Mouse (Mus musculus): ENCODE measurements around the gene Serpine1. TPM values are rescaled to one million over a fixed set of nuclear protein-coding genes. Genes with fewer than 3 reads are reported as not detected.

Serpine1 gene
- total RNA-seq, 2 experiments from 2014 or later, result 0.27 to 0.52 TPM

DNA sequence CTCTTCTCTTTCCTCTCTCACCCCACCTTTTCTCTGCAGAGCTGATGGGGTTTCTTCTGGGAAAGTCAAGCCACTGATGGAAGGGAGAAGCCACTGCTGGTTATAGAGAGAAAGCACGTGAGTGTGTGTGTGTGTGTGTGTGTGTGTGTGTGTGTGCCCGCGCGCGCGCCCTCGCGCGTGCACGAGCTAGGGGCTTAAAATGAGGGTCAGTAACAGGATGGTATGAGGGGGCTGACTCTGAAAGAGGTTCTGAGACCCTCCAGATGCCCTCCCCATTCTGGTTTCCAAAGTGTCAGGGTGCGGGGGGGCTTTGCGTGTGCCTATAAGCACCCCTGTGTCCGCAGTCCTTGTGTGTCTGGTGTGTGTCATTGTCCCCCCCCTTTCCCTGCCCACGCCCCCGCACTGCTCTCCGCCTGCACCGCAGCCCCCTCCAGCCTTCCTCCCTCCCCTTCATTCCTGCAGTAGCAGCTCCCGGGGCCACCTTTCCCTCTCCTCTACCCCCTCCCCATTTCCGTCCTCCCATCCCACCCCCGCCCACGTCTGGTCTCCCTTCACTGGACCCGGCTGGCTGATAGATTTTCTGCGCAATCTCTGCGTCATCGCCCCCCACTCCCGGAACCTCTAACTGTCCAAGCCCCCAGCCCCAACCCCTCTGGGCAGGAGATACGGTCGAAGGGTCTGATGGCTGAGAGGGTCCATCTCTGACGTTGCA lies 43.4 kb downstream of the Serpine1 start:
- DNase-seq (ENCODE audit: extremely low spot score in 1 of 2, low spot score in 1 of 2), result no peak

DNA sequence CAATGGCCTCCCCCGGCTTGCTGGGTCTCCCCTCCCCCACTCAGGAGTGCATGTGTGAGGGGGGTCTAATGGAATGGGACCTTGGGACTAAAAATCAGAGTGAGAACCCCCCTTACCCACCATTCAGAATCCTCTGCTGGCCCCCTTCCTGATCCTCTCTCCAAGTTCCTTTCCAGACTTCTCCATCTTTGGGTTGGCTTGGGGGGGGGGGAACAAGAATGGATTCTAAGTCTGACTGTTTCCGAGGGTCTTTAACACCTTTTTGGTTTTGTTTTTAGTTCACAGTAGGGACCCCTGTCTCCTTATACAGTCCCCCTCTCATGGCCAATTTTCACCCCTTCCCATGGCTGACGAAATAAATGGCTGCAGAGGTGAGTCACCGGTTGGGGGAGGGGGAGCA lies 46.0 kb downstream of the Serpine1 start, which contains the start of gene Vgf:
Gene Vgf (plus strand): TSS at position 301 of the 400 bp plus-strand sequence.
- no peak for DNase-seq (ENCODE audit: extremely low spot score in 1 of 2, low spot score in 1 of 2)

DNA sequence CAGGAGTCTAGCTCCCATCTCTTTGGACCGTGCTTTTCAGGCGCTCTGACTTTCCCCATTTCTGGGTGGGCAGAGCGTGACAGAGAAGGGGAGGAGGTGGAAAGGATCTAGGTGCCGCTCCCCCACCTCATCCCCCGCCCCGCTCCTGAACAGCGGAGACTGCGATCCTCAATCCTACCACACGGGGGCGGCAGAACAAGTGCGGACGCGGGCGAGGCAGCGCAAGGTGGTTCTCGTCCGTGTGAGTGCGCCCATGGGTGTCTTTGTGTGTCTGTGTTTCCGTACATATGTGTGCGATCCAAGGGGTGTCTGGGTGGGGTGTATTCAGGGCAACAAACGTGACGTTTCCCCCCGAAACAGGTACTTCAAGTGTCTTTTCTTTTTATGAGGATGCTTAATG lies 46.9 kb downstream of the Serpine1 start:
- peak; percentile 91 to 96 for DNase-seq (ENCODE audit: extremely low spot score in 1 of 2, low spot score in 1 of 2)

DNA sequence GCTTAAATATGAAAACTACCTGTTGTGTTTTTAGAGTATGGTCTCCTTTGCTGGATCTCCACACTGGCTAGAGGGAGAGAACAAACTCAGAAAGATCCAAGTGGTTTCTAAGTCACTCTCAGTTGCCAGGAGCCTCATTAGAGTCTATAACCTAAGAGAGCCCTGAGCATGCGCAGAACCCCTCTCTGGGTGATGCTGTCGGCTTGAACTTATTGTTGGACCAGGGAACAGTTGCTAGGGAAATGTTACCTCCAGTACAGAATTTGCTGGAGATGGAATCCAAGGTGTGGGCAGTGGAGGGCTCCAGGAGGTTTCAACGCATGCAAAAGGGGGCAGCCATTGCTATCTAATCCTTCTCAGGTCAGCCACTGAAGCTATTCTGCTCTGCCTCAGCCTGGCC lies 47.8 kb downstream of the Serpine1 start:
- DNase-seq (ENCODE audit: extremely low spot score in 1 of 2, low spot score in 1 of 2), result no peak

DNA sequence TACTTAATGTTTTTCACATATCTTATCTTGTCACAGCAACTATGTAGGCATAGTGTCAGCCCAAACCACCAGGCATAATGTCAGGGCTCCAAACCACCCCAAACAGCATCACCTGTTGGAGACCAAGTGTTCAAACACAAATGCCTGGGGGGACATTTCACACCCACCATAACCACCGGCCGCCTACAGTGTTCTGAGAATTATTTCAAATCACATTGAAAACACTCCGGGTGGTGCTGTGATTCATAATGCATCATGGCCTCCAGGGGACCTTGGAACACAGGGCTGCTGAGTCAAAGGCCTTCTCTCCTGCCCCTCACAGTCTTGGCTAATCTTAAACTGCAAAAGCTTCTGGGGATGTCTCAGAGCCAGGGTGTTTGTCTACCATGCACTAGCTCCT lies 56.2 kb downstream of the Serpine1 start:
- no peak for DNase-seq (ENCODE audit: extremely low spot score in 1 of 2, low spot score in 1 of 2)

DNA sequence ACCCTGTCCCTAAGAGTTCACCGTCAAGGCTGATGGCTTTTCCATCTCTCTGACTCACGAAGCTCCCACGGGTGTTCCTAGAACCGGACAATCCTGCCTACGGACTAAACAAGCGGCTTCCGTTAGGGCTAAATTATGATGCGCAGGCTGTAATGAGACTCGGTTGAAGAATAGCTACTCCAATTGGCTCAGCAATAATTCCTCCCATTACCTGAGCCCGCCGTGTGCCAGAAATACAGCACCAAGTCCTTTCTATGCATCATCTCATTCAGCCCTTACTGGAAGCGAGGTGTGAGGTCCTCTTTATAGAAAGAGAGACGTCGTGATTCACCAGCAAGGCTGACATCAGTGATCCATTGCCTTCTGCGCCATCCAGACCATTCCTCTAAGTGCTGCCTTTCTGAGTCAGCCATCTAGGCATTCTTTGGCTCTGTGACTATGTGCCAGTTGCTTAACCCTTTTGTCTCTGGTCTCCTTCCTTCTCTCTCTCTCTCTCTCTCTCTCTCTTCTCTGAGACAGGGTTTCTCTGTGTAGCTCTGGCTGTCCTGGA lies 59.6 kb downstream of the Serpine1 start:
- no peak for DNase-seq (ENCODE audit: extremely low spot score in 1 of 2, low spot score in 1 of 2)

Other genes starting within 250 kb of the Serpine1 start
- 1 to 10 TPM; 3.5 to 4.7 TPM for gene Col26a1, start 189.1 kb downstream of the Serpine1 start, total RNA-seq (2021)
- gene Ift22, start 164.1 kb downstream of the Serpine1 start, total RNA-seq (2021), result 10 to 100 TPM; 82.1 to 84.3 TPM
- 100 to 1,000 TPM; 226 to 262 TPM for gene Fis1, start 119.0 kb downstream of the Serpine1 start, total RNA-seq (2021)
- gene Cldn15, start 105.7 kb downstream of the Serpine1 start, total RNA-seq (2021), result under 1 TPM; 0.15 to 0.26 TPM
- 10 to 100 TPM; 35.0 to 39.8 TPM for gene Plod3, start 85.2 kb downstream of the Serpine1 start, total RNA-seq (2021)
- gene Znhit1, start 84.2 kb downstream of the Serpine1 start, total RNA-seq (2021), result 10 to 100 TPM; 75.4 to 90.7 TPM
- 100 to 1,000 TPM; 219 to 233 TPM for gene Vgf, start 45.9 kb downstream of the Serpine1 start, total RNA-seq (2021)
- gene Ap1s1, start 26.1 kb downstream of the Serpine1 start, total RNA-seq (2021), result 100 to 1,000 TPM; 262 to 327 TPM
- gene Trim56, start 43.9 kb upstream of the Serpine1 start, total RNA-seq (2021), result 1 to 10 TPM; 4.8 to 5.4 TPM
- not detected for gene Muc3, start 77.1 kb upstream of the Serpine1 start, total RNA-seq (2021)
- 1 to 10 TPM; 1.6 to 5.4 TPM for gene Muc3a, start 140.1 kb upstream of the Serpine1 start, total RNA-seq (2021)
- gene Ache, start 215.3 kb upstream of the Serpine1 start, total RNA-seq (2021), result 10 to 100 TPM; 63.8 to 67.6 TPM
- 10 to 100 TPM; 14.3 to 16.0 TPM for gene Ufsp1, start 222.4 kb upstream of the Serpine1 start, total RNA-seq (2021)
- gene Srrt, start 235.4 kb upstream of the Serpine1 start, total RNA-seq (2021), result 100 to 1,000 TPM; 164 to 213 TPM
- 1 to 10 TPM; 4.6 to 6.4 TPM for gene Trip6, start 242.1 kb upstream of the Serpine1 start, total RNA-seq (2021)